Mouse (Mus musculus) hindbrain, embryonic 12.5 days (tissue): ENCODE results near the gene Hist1h3c. TPM values are rescaled to one million over a fixed set of nuclear protein-coding genes. Genes with fewer than 3 reads are reported as not detected.

Experiments used
- ATAC-seq: fragments of 200-750 bp; cut with Nextera tagmentation; 2 replicates; pipeline ENCODE4 v1.8.0; 2017; ENCODE audit warnings: moderate TSS enrichment; ENCODE audit not compliant: low FRiP score
- H3K27ac ChIP-seq: fragments of 300-500 bp; sonication (generic); 2 replicates; pipeline ENCODE4 v1.5.1; 2016; ENCODE audit warnings: mild to moderate bottlenecking
- H3K27me3 ChIP-seq: fragments of 300-500 bp; sonication (generic); 2 replicates; pipeline ENCODE4 v1.6.1; 2016; ENCODE audit warnings: mild to moderate bottlenecking
- H3K36me3 ChIP-seq: fragments of 300-500 bp; sonication (generic); 2 replicates; pipeline ENCODE4 v1.6.1; 2016; ENCODE audit warnings: mild to moderate bottlenecking
- H3K4me1 ChIP-seq: fragments of 300-500 bp; sonication (generic); 2 replicates; pipeline ENCODE4 v1.6.1; 2016
- H3K4me2 ChIP-seq: fragments of 300-500 bp; sonication (generic); replicated peaks from 2 replicates; pipeline ENCODE4 v1.6.1; 2016; ENCODE audit warnings: mild to moderate bottlenecking
- H3K4me3 ChIP-seq: fragments of 300-500 bp; sonication (generic); 2 replicates; pipeline ENCODE4 v1.5.1; 2016; ENCODE audit warnings: mild to moderate bottlenecking
- H3K9ac ChIP-seq: fragments of 300-500 bp; sonication (generic); 2 replicates; pipeline ENCODE4 v1.6.1; 2016; ENCODE audit warnings: mild to moderate bottlenecking, moderate library complexity
- H3K9me3 ChIP-seq: fragments of 300-500 bp; sonication (generic); replicated peaks from 2 replicates; pipeline ENCODE4 v1.6.1; 2016; ENCODE audit warnings: mild to moderate bottlenecking
- WGBS: fragments of 180-500 bp; shearing (Covaris S2); methylation state at CpG from one replicate; pipeline ENCODE4 v1.1.7; 2016; 5-methylcytosine and 5-hydroxymethylcytosine counted together
- polyA plus RNA-seq: library from polyadenylated mRNA; unstranded; fragments of >200 nt; fragmentation: Nextera tagmentation; extraction: Ambion mirVana; gene quantifications from 2 replicates; pipeline ENCODE4 v1.2.1, GENCODE M21; 2016

Gene Hist1h3c
- polyA plus RNA-seq, 1 experiment from 2014 or later, result 11.6 TPM

DNA sequence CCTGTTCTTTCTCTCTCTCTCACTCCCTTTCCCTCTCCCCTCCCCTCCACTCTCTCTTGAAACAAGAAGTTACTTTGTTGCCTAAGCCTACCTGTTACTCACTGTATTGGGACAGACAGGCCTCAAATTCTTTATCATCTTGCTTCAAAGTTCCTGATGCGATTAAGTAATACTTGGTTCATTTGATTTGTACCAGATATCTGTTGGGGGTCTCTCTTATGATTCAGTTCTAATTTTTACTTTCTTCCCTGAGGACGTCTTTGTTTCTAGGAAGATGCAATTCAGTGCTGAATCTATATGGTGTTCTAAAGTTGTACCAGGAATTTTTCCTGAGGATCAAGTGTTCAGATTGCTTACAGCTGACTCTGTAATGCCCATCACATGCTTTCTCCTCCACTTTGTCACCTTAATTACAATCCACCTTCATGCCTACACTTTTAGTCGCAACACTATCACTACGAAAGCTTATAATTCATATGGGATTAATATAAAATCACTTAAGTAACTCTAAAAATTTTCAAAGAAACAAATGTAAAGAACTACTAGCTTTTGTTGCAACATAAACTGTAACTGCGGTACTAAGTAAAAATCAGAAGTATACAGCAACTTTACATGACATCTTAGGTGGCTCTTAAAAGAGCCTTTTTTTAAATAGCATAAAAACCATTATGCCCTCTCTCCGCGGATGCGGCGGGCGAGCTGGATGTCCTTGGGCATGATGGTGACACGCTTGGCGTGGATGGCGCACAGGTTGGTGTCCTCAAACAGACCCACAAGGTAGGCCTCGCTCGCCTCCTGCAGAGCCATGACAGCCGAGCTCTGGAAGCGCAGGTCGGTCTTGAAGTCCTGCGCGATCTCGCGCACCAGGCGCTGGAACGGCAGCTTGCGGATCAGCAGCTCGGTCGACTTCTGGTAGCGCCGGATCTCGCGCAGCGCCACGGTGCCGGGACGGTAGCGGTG lies 701 bp downstream of the Hist1h3c start:
- peak overlapping the region; percentile 49; the same call in 1 of the 2 replicates for H3K9ac ChIP-seq
- peak overlapping the region; percentile 64 for H3K4me2 ChIP-seq
- H3K4me1 ChIP-seq, result peaks cover 14% of the 10 kb centered on the region
- H3K27ac ChIP-seq, result peak overlapping the region; percentile 52; the same call in 1 of the 2 replicates
- H3K27me3 ChIP-seq, result no peaks in the 10 kb centered on the region
- no peaks in the 10 kb centered on the region for H3K36me3 ChIP-seq
- H3K4me3 ChIP-seq, result peak overlapping the region; percentile 40
- 2% methylated on average over 15 of the region's 36 CpGs for WGBS
- ATAC-seq, result no peak
- H3K9me3 ChIP-seq, result no peaks in the 10 kb centered on the region

DNA sequence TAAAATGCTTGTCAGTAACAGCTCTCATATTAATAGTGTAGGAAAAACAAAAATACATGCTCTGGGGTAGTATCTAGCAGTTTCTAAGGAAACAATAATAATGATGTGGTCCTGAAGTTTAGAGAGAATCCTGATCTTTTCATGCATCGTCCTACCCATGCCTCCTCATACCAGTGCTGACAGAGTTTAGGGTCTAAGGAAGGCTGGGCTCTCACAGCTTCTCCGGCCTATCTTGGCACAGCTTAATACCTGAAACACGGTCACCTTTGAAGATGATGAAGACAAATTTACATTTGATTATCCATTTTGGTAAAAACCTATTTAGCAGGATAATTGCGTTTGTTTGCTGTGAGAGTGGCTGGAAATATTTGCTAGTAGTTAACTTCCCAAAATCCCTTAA lies 1.4 kb downstream of the Hist1h3c start:
- Histone ChIP-seq H3K9me3 (no peaks in the 10 kb centered on the region), H3K27ac (0 out of 2 replicates have a peak overlapping the region, but pooled peaks have one; percentile 52), H3K27me3 (no peaks in the 10 kb centered on the region), H3K4me2 (peak overlapping the region; percentile 64), H3K36me3 (no peaks in the 10 kb centered on the region), H3K9ac (no peak overlapping the region), H3K4me3 (no peak overlapping the region), H3K4me1 (peaks cover 19% of the 10 kb centered on the region)
- 51% methylated on average over 4 of the region's 4 CpGs for WGBS
- no peak for ATAC-seq

DNA sequence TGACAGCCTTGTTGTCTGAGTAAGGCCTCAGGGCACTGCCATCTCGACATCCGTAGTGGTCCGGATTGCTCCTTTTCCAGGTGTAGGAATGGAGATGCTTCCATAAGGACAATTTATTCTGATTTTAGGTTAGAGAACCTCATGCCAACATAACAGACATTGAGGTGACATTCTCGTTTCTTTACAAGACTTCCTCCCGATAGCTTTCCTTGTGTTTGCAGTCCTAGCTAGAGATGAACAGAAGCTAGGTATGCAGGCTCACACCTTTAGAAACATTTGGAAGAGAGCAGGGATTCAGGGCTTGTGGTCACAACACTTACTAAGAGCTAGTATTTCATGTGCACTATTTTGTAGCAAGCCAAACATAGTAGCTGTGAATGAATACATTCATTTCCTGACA lies 2.2 kb downstream of the Hist1h3c start:
- H3K4me3 ChIP-seq, result no peak overlapping the region
- no peak for ATAC-seq
- H3K9me3 ChIP-seq, result no peaks in the 10 kb centered on the region
- no peak overlapping the region for H3K4me2 ChIP-seq
- H3K27ac ChIP-seq, result no peak overlapping the region
- WGBS, result 85% methylated on average over 5 of the region's 5 CpGs
- no peaks in the 10 kb centered on the region for H3K27me3 ChIP-seq
- no peaks in the 10 kb centered on the region for H3K36me3 ChIP-seq
- H3K9ac ChIP-seq, result no peak overlapping the region
- peaks cover 19% of the 10 kb centered on the region for H3K4me1 ChIP-seq

GRCm38 (mm10) chr13:23742007-23742406 lies 3.4 kb downstream of the Hist1h3c start:
- no peak for ATAC-seq
- no peak overlapping the region for H3K4me2 ChIP-seq
- H3K4me3 ChIP-seq, result no peak overlapping the region

DNA sequence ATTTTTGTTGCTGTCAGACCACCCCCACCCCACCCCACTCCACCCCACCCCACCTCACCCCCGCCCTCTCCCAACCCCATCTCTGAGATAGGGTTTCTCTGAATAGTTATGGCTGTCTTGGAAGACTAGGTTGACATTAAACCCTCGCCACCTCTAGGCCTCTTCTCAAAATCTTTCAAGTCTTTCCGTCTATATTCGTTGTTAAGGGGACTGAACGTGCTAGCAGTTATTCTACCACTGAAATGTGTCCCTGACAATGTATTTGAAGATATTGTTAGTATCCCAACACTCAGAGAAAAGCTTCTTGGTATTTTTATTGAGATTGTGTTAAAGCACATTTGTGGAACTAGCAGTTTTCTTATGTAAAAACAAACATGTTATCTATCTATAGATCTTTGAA lies 4.5 kb downstream of the Hist1h3c start:
- 68% methylated on average over 5 of the region's 5 CpGs for WGBS
- H3K36me3 ChIP-seq, result no peaks in the 10 kb centered on the region
- peak overlapping the region; percentile 99 for H3K4me2 ChIP-seq
- H3K27me3 ChIP-seq, result no peaks in the 10 kb centered on the region
- peaks cover 13% of the 10 kb centered on the region for H3K4me1 ChIP-seq
- no peaks in the 10 kb centered on the region for H3K9me3 ChIP-seq
- no peak overlapping the region for H3K4me3 ChIP-seq
- no peak for ATAC-seq
- H3K9ac ChIP-seq, result no peak overlapping the region
- H3K27ac ChIP-seq, result peak overlapping the region; percentile 94; the same call in 1 of the 2 replicates

More at GRCm38 (mm10) chr13:23742007-23742406, 3.4 kb downstream of the Hist1h3c start:
- H3K27ac ChIP-seq, result no peak overlapping the region
- no peak overlapping the region for H3K9ac ChIP-seq
- no peaks in the 10 kb centered on the region for H3K27me3 ChIP-seq
- H3K9me3 ChIP-seq, result no peaks in the 10 kb centered on the region
- H3K36me3 ChIP-seq, result no peaks in the 10 kb centered on the region
- H3K4me1 ChIP-seq, result peaks cover 14% of the 10 kb centered on the region

DNA sequence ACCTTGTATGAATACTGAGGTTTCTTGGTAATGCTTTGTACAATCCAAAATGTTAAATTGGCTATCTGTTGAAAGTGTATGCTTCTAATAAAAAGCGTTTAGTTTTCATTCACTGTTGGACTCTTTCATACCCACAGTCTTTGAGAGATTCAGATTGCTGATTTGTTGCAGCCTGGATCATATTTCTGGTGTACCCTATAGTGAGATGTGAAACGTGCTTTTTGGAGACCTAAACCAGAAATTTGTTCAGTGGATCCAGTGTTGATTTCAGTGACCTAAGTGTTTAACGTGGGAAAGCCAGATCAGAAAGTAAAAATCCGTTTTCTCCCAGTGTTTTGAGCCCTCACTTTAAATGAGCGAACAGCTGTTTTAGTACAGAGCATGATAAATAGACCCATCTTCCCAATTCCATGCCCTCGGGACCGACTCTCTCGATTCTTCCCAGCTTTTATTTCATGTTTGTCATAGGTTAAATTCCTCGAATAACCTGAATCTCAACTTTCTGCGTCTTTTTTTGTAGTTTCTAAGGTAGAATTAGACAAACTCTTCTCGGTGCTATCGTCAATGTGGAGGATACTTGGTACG lies 5.1 kb downstream of the Hist1h3c start:
- no peak for ATAC-seq
- Histone ChIP-seq H3K4me3 (peak overlapping the region; percentile 53), H3K27ac (peak overlapping the region; percentile 94), H3K9me3 (no peaks in the 10 kb centered on the region), H3K9ac (peak overlapping the region; percentile 82), H3K4me2 (peak overlapping the region; percentile 99), H3K4me1 (peaks cover 13% of the 10 kb centered on the region), H3K36me3 (no peaks in the 10 kb centered on the region), H3K27me3 (no peaks in the 10 kb centered on the region)
- 33% methylated on average over 13 of the region's 13 CpGs for WGBS

GRCm38 (mm10) chr13:23739922-23740252 lies 5.5 kb downstream of the Hist1h3c start:
- peak overlapping the region; percentile 99 for H3K4me2 ChIP-seq
- peak overlapping the region; percentile 53 for H3K4me3 ChIP-seq
- H3K9ac ChIP-seq, result peak overlapping the region; percentile 82
- ATAC-seq, result no peak
- peaks cover 13% of the 10 kb centered on the region for H3K4me1 ChIP-seq
- no peaks in the 10 kb centered on the region for H3K9me3 ChIP-seq
- 1% methylated on average over 14 of the region's 14 CpGs for WGBS
- H3K27ac ChIP-seq, result peak overlapping the region; percentile 94
- H3K27me3 ChIP-seq, result no peaks in the 10 kb centered on the region
- H3K36me3 ChIP-seq, result no peaks in the 10 kb centered on the region

- H3K27me3 ChIP-seq, result no peaks in the 10 kb centered on the region
- H3K27ac ChIP-seq, result peak overlapping the region; percentile 94
- peak overlapping the region; percentile 82 for H3K9ac ChIP-seq
- peak overlapping the region; percentile 53 for H3K4me3 ChIP-seq
- peak overlapping the region; percentile 99 for H3K4me2 ChIP-seq
- H3K9me3 ChIP-seq, result no peaks in the 10 kb centered on the region
- no peaks in the 10 kb centered on the region for H3K36me3 ChIP-seq
- ATAC-seq, result peak; percentile 86
- H3K4me1 ChIP-seq, result peaks cover 13% of the 10 kb centered on the region
- under 1% methylated on average over 39 of the region's 39 CpGs for WGBS
Observed at GRCm38 (mm10) chr13:23739069-23739921, 6.1 kb downstream of the Hist1h3c start.

DNA sequence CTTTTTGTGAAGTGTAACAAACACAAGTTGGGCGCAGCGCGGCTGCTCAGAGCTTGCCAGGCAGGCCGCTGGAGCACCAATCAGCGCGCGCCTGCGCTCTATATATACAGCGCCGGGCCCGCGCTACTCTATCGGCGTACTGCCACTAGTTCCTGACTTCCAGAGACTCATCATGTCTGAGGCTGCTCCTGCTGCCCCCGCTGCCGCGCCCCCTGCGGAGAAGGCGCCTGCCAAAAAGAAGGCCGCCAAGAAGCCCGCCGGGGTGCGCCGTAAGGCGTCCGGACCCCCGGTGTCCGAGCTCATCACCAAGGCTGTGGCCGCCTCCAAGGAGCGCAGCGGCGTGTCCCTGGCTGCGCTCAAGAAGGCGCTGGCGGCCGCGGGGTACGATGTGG lies 6.7 kb downstream of the Hist1h3c start, which contains the start of gene Hist1h1c:
Gene Hist1h1c, plus strand, starts transcription at position 132 of the 392 bp plus-strand sequence.
- Histone ChIP-seq H3K4me3 (peak within 1 kb of the TSS; percentile 53), H3K4me1 (peaks cover 13% of the 10 kb centered on the region), H3K9me3 (no peaks in the 10 kb centered on the region), H3K27me3 (no peaks in the 10 kb centered on the region), H3K27ac (peak within 1 kb of the TSS; percentile 94), H3K9ac (peak within 1 kb of the TSS; percentile 82), H3K4me2 (peak within 1 kb of the TSS; percentile 99), H3K36me3 (no peaks in the 10 kb centered on the region)
- ATAC-seq, result peak; percentile 97
- under 1% methylated on average over 38 of the region's 38 CpGs for WGBS

GRCm38 (mm10) chr13:23738041-23738440 lies 7.4 kb downstream of the Hist1h3c start:
- 26% methylated on average over 4 of the region's 4 CpGs for WGBS
- H3K36me3 ChIP-seq, result no peaks in the 10 kb centered on the region
- peak overlapping the region; percentile 53 for H3K4me3 ChIP-seq
- H3K27ac ChIP-seq, result peak overlapping the region; percentile 94
- no peaks in the 10 kb centered on the region for H3K9me3 ChIP-seq
- no peaks in the 10 kb centered on the region for H3K27me3 ChIP-seq
- ATAC-seq, result no peak
- peaks cover 13% of the 10 kb centered on the region for H3K4me1 ChIP-seq
- H3K4me2 ChIP-seq, result peak overlapping the region; percentile 99
- peak overlapping the region; percentile 82 for H3K9ac ChIP-seq

- H3K9ac ChIP-seq, result no peak overlapping the region
- no peaks in the 10 kb centered on the region for H3K27me3 ChIP-seq
- no peak for ATAC-seq
- WGBS, result 91% methylated on average over 5 of the region's 5 CpGs
- H3K4me1 ChIP-seq, result peaks cover 13% of the 10 kb centered on the region
- H3K4me2 ChIP-seq, result no peak overlapping the region
- no peak overlapping the region for H3K27ac ChIP-seq
- H3K9me3 ChIP-seq, result no peaks in the 10 kb centered on the region
- no peaks in the 10 kb centered on the region for H3K36me3 ChIP-seq
- no peak overlapping the region for H3K4me3 ChIP-seq
Observed at GRCm38 (mm10) chr13:23737091-23737490, 8.3 kb downstream of the Hist1h3c start.
